Mouse (Mus musculus) left cerebral cortex, adult 2 months (tissue): Measurements from ENCODE around the gene Snx9. TPM values are rescaled to one million over a fixed set of nuclear protein-coding genes. Genes with fewer than 3 reads are reported as not detected.

Source experiments
- DNase-seq, 2 experiments: peaks; one replicate each; pipeline ENCODE4 v3.0.0; 2021 to 2022; ENCODE audit warnings: low spot score in 2 of 2, mixed read lengths in 1 of 2; ENCODE audit errors: extremely low spot score in 1 of 2
- H3K27ac ChIP-seq: fragments of 200-600 bp; 2 replicates; pipeline ENCODE4 v1.8.1; 2022
- H3K4me3 ChIP-seq: fragments of 200-600 bp; 2 replicates; pipeline ENCODE4 v1.8.1; 2022
- CTCF ChIP-seq: fragments of 200-600 bp; IDR thresholded peaks from 2 replicates; pipeline ENCODE4 v1.8.1; 2022; ENCODE audit warnings: antibody characterized with exemption, mild to moderate bottlenecking, moderate library complexity
- intact Hi-C: fragments of 180-260 bp; cut with DNase I; formaldehyde crosslinking; loops from one replicate; pipeline ENCODE4 v1.15.1; 2025
- total RNA-seq, 2 experiments: library from RNA; stranded (reverse); gene quantifications; 2 replicates each; pipeline ENCODE4 v1.2.3; 2021

Gene Snx9
- total RNA-seq, 2 experiments from 2014 or later, result 14.7 to 16.6 TPM

- Histone ChIP-seq H3K4me3 (no peak overlapping the region), H3K27ac (no peak overlapping the region)
- DNase-seq, result no peak
- intact Hi-C loops, result no loop called here
- TF ChIP-seq CTCF, result no peak
Observed at GRCm38 (mm10) chr17:5850476-5850875, 9.3 kb downstream of the Snx9 start.

- no peak for DNase-seq
- TF ChIP-seq CTCF, result no peak
- Histone ChIP-seq H3K4me3 (no peak overlapping the region), H3K27ac (no peak overlapping the region)
- intact Hi-C loops, result no loop called here
Observed at GRCm38 (mm10) chr17:5853936-5854335, 12.8 kb downstream of the Snx9 start.

GRCm38 (mm10) chr17:5855560-5855959 lies 14.4 kb downstream of the Snx9 start:
- intact Hi-C loops, result no loop called here
- DNase-seq, result no peak
- TF ChIP-seq CTCF, result no peak
- Histone ChIP-seq H3K27ac (no peak overlapping the region), H3K4me3 (no peak overlapping the region)

GRCm38 (mm10) chr17:5856426-5856825 lies 15.3 kb downstream of the Snx9 start:
- DNase-seq, result no peak
- H3K27ac ChIP-seq, result no peak overlapping the region
- no peak for TF ChIP-seq CTCF
- no peak overlapping the region for H3K4me3 ChIP-seq
- intact Hi-C loops, result no loop called here

- intact Hi-C loops, result no loop called here
- H3K27ac ChIP-seq, result no peak overlapping the region
- TF ChIP-seq CTCF, result no peak
- no peak for DNase-seq
- H3K4me3 ChIP-seq, result no peak overlapping the region
Observed at GRCm38 (mm10) chr17:5857206-5857605, 16.1 kb downstream of the Snx9 start.

- no peak for TF ChIP-seq CTCF
- no peak overlapping the region for H3K27ac ChIP-seq
- no peak overlapping the region for H3K4me3 ChIP-seq
- intact Hi-C loops, result no loop called here
- DNase-seq, result no peak
Observed at GRCm38 (mm10) chr17:5858209-5858608, 17.1 kb downstream of the Snx9 start.

- Histone ChIP-seq H3K4me3 (no peak overlapping the region), H3K27ac (no peak overlapping the region)
- TF ChIP-seq CTCF, result no peak
- intact Hi-C loops, result no loop called here
- DNase-seq, result no peak
Observed at GRCm38 (mm10) chr17:5862285-5862684, 21.2 kb downstream of the Snx9 start.

- intact Hi-C loops, result no loop called here
- TF ChIP-seq CTCF, result no peak
- no peak for DNase-seq
- Histone ChIP-seq H3K27ac (no peak overlapping the region), H3K4me3 (no peak overlapping the region)
Observed at GRCm38 (mm10) chr17:5862869-5863268, 21.7 kb downstream of the Snx9 start.

- intact Hi-C loops, result no loop called here
- DNase-seq, result no peak
- no peak overlapping the region for H3K27ac ChIP-seq
- no peak overlapping the region for H3K4me3 ChIP-seq
- no peak for TF ChIP-seq CTCF
Observed at GRCm38 (mm10) chr17:5863745-5864144, 22.6 kb downstream of the Snx9 start.

GRCm38 (mm10) chr17:5867456-5867855 lies 26.3 kb downstream of the Snx9 start:
- no peak overlapping the region for H3K4me3 ChIP-seq
- H3K27ac ChIP-seq, result no peak overlapping the region
- no peak for DNase-seq
- intact Hi-C loops, result no loop called here
- TF ChIP-seq CTCF, result no peak

- Histone ChIP-seq H3K4me3 (no peak overlapping the region), H3K27ac (no peak overlapping the region)
- no peak for DNase-seq
- TF ChIP-seq CTCF, result no peak
- intact Hi-C loops, result no loop called here
Observed at GRCm38 (mm10) chr17:5868319-5869031, 27.3 kb downstream of the Snx9 start.

- TF ChIP-seq CTCF, result no peak
- DNase-seq, result no peak
- Histone ChIP-seq H3K27ac (no peak overlapping the region), H3K4me3 (no peak overlapping the region)
- intact Hi-C loops, result no loop called here
Observed at GRCm38 (mm10) chr17:5869461-5869860, 28.3 kb downstream of the Snx9 start.

- Histone ChIP-seq H3K4me3 (no peak overlapping the region), H3K27ac (no peak overlapping the region)
- no peak for TF ChIP-seq CTCF
- DNase-seq, result no peak
- intact Hi-C loops, result no loop called here
Observed at GRCm38 (mm10) chr17:5870002-5870401, 28.9 kb downstream of the Snx9 start.
